Mouse (Mus musculus): Measurements from ENCODE around the gene 1700092M07Rik.
A peak's percentile ranks its signal among the peaks of the same experiment; 100 is the strongest.

1700092M07Rik gene

DNA sequence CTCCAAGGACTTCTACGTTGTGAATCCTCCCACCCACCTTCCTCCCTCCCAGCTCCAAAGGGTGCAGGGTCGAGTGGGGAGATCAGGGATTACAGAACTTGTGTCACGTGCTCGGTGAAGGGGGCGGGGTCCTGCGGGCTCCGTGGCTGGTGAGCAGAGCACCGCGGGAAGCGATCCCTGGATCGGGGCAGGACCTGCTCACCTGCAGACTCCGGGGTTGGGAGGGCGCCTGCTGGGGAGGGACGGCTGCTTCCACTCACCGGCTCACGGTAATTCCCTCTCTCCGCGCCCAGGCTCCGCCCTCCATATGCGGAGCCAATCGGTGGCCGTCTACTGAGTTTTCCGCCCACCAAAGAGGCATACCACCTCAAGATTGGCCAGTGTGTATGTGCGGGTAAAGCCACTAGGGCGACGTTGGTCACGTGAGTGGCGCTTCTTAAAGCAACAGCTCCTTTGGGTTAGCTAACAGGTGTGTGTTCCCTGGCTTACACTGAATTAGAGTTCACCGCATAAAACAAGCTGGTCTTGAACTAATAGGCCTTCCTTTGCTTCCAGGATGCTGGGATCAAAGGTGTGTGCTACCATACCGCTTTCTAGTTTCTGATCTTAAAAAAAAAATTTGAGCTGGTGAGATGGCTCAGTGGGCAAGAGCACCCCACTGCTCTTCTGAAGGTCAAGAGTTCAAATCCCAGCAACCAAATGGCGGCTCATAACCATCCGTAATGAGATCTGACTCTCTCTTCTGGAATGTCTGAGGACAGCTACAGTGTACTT lies 45.7 kb downstream of the 1700092M07Rik start, which contains the start of gene Taf6l:
Taf6l (minus strand) TSS at position 410 of the 774 bp plus-strand sequence.
- Histone ChIP-seq H3K4me1 (replicated peaks; ENCODE audit: low read depth, low read length) (peaks cover 52% of the 10 kb centered on the region), H3K9me3 (ENCODE audit: low read length) (no peaks in the 10 kb centered on the region), H3K4me3 (replicated peaks; ENCODE audit: low read length) (peak within 1 kb of the TSS; percentile 90), H3K27me3 (ENCODE audit: insufficient read depth, low read length) (no peaks in the 10 kb centered on the region), H3K36me3 (ENCODE audit: insufficient read depth, low read length) (peaks cover 47% of the 10 kb centered on the region)
- no peak for TF ChIP-seq CTCF (conservative IDR thresholded peaks at IDR 0.05; ENCODE audit: low read length)
- TF ChIP-seq POU5F1 (IDR thresholded peaks at IDR 0.05; ENCODE audit: borderline replicate concordance, low read length) = no peak

DNA sequence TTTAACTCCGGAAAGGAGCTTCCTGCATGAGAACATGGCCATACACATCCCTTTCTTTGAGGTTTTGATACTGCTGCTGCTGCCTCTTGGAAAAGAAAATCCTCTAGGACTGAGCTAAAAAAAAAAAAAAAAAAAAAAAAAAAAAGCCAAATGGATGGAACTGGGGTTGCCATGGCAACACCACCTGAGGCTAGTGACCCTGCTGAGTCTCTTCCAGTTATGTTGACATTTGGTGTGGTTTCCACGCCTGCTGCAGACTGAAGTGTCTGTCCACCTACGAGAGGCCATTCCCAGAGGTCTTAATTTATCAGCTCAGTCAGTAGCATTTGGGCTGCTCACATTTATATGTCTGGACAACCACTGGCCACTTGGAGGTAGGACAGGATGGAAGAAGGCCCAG lies 48.0 kb downstream of the 1700092M07Rik start:
- H3K4me3 ChIP-seq (replicated peaks; ENCODE audit: low read length) = no peak overlapping the region
- no peak for TF ChIP-seq CTCF (conservative IDR thresholded peaks at IDR 0.05; ENCODE audit: low read length)
- no peak for TF ChIP-seq NANOG (IDR thresholded peaks at IDR 0.05; ENCODE audit: borderline replicate concordance, low read length)
- TF ChIP-seq POU5F1 (IDR thresholded peaks at IDR 0.05; ENCODE audit: borderline replicate concordance, low read length) = no peak
- H3K9me3 ChIP-seq (ENCODE audit: low read length) = no peaks in the 10 kb centered on the region
- H3K36me3 ChIP-seq (ENCODE audit: insufficient read depth, low read length) = peaks cover 41% of the 10 kb centered on the region
- H3K27me3 ChIP-seq (ENCODE audit: insufficient read depth, low read length) = no peaks in the 10 kb centered on the region
- peaks cover 64% of the 10 kb centered on the region for H3K4me1 ChIP-seq (replicated peaks; ENCODE audit: low read depth, low read length)

GRCm38 (mm10) chr19:8789171-8789570 lies 48.7 kb downstream of the 1700092M07Rik start:
- H3K4me3 ChIP-seq (replicated peaks; ENCODE audit: low read length) = no peak overlapping the region
- H3K9me3 ChIP-seq (ENCODE audit: low read length) = no peaks in the 10 kb centered on the region
- H3K4me1 ChIP-seq (replicated peaks; ENCODE audit: low read depth, low read length) = peaks cover 65% of the 10 kb centered on the region
- peaks cover 41% of the 10 kb centered on the region for H3K36me3 ChIP-seq (ENCODE audit: insufficient read depth, low read length)
- no peak for TF ChIP-seq NANOG (IDR thresholded peaks at IDR 0.05; ENCODE audit: borderline replicate concordance, low read length)
- no peak for TF ChIP-seq CTCF (conservative IDR thresholded peaks at IDR 0.05; ENCODE audit: low read length)
- TF ChIP-seq POU5F1 (IDR thresholded peaks at IDR 0.05; ENCODE audit: borderline replicate concordance, low read length) = no peak
- no peaks in the 10 kb centered on the region for H3K27me3 ChIP-seq (ENCODE audit: insufficient read depth, low read length)

GRCm38 (mm10) chr19:8790171-8790570 lies 49.7 kb downstream of the 1700092M07Rik start:
- TF ChIP-seq CTCF (conservative IDR thresholded peaks at IDR 0.05; ENCODE audit: low read length) (no peak), NANOG (IDR thresholded peaks at IDR 0.05; ENCODE audit: borderline replicate concordance, low read length) (no peak), POU5F1 (IDR thresholded peaks at IDR 0.05; ENCODE audit: borderline replicate concordance, low read length) (no peak)
- no peak overlapping the region for H3K4me3 ChIP-seq (replicated peaks; ENCODE audit: low read length)
- peaks cover 55% of the 10 kb centered on the region for H3K4me1 ChIP-seq (replicated peaks; ENCODE audit: low read depth, low read length)
- H3K27me3 ChIP-seq (ENCODE audit: insufficient read depth, low read length) = no peaks in the 10 kb centered on the region
- no peaks in the 10 kb centered on the region for H3K9me3 ChIP-seq (ENCODE audit: low read length)
- H3K36me3 ChIP-seq (ENCODE audit: insufficient read depth, low read length) = peaks cover 41% of the 10 kb centered on the region

Data from E14TG2a.4 (cell line).